Mouse (Mus musculus) ES-E14 (cell line): ENCODE measurements at regions not wholly inside any gene's neighbourhood (a gene's known extent, or its start where the extent isn't known, plus 50 kb on each side); places are given as distances from the start of the nearest gene placed in this dataset.

ENCODE experiments used
- DNase-seq: peaks from one replicate; pipeline ENCODE4 v3.0.0-alpha.2; 2013; ENCODE audit warnings: low read depth, low spot score
- H3K27ac ChIP-seq: 2 replicates; pipeline ENCODE4 v1.5.1; 2012; ENCODE audit warnings: low read depth, mild to moderate bottlenecking, low read length, moderate library complexity, mixed read lengths; ENCODE audit not compliant: poor library complexity, insufficient read depth, severe bottlenecking
- H3K36me3 ChIP-seq: 2 replicates; pipeline ENCODE4 v1.6.1; 2012; ENCODE audit warnings: mild to moderate bottlenecking, low read length, moderate library complexity, mixed read lengths; ENCODE audit not compliant: control insufficient read depth, poor library complexity, insufficient read depth, severe bottlenecking
- H3K4me1 ChIP-seq, 2 experiments: fragments of 150-350 bp in 1 of 2; sonication (generic) in 1 of 2; 2 replicates each; pipeline ENCODE4 v1.6.1; 2012; ENCODE audit warnings: low read length in 2 of 2, mild to moderate bottlenecking in 1 of 2, mixed read lengths in 1 of 2; ENCODE audit not compliant: control insufficient read depth in 2 of 2, insufficient read depth in 2 of 2, poor library complexity in 1 of 2
- H3K4me3 ChIP-seq, 2 experiments: fragments of 150-350 bp in 1 of 2; sonication (generic) in 1 of 2; 2 replicates each; pipeline ENCODE4 v1.5.1; 2012; ENCODE audit warnings: low read length in 2 of 2, low read depth in 1 of 2, mild to moderate bottlenecking in 1 of 2, mixed read lengths in 1 of 2; ENCODE audit not compliant: insufficient read depth in 1 of 2, poor library complexity in 1 of 2, severe bottlenecking in 1 of 2
- H3K9ac ChIP-seq: 2 replicates; pipeline ENCODE4 v1.6.1; 2012; ENCODE audit warnings: low read depth, mild to moderate bottlenecking, low read length, mixed read lengths; ENCODE audit not compliant: poor library complexity, insufficient read depth, severe bottlenecking
- H3K9me3 ChIP-seq: fragments of 150-350 bp; sonication (generic); 2 replicates; pipeline ENCODE4 v1.6.1; 2012; ENCODE audit warnings: low read depth, mild to moderate bottlenecking, low read length; ENCODE audit not compliant: control insufficient read depth, insufficient read depth
- CHD2 ChIP-seq: IDR thresholded peaks from 2 replicates; pipeline ENCODE4 v1.6.1; 2014; ENCODE audit warnings: mild to moderate bottlenecking, low read depth, low read length, inconsistent platforms
- HCFC1 ChIP-seq: IDR thresholded peaks from 2 replicates; pipeline ENCODE4 v1.6.1; 2012; ENCODE audit warnings: low read length, inconsistent platforms, borderline replicate concordance; ENCODE audit not compliant: insufficient read depth
- MAFK ChIP-seq: IDR thresholded peaks from 2 replicates; pipeline ENCODE4 v1.6.1; 2014; ENCODE audit warnings: mild to moderate bottlenecking, low read depth, low read length, inconsistent platforms; ENCODE audit not compliant: insufficient read depth
- ZC3H11A ChIP-seq: IDR thresholded peaks from 2 replicates; pipeline ENCODE4 v1.6.1; 2012; ENCODE audit warnings: low read depth, mild to moderate bottlenecking, inconsistent platforms, low read length, borderline replicate concordance
- ZNF384 ChIP-seq: IDR thresholded peaks from 2 replicates; pipeline ENCODE4 v1.6.1; 2012; ENCODE audit warnings: low read depth, low read length, inconsistent platforms
- in situ Hi-C, 2 experiments: fragments of 600-800 bp; cut with MboI; formaldehyde crosslinking; loops; one replicate each; pipeline ENCODE4 v1.15.1; 2025; ENCODE audit warnings: low sequenced_read_pairs in 2 of 2, inconsistent platforms in 1 of 2; ENCODE audit not compliant: unreplicated experiment in 2 of 2

DNA sequence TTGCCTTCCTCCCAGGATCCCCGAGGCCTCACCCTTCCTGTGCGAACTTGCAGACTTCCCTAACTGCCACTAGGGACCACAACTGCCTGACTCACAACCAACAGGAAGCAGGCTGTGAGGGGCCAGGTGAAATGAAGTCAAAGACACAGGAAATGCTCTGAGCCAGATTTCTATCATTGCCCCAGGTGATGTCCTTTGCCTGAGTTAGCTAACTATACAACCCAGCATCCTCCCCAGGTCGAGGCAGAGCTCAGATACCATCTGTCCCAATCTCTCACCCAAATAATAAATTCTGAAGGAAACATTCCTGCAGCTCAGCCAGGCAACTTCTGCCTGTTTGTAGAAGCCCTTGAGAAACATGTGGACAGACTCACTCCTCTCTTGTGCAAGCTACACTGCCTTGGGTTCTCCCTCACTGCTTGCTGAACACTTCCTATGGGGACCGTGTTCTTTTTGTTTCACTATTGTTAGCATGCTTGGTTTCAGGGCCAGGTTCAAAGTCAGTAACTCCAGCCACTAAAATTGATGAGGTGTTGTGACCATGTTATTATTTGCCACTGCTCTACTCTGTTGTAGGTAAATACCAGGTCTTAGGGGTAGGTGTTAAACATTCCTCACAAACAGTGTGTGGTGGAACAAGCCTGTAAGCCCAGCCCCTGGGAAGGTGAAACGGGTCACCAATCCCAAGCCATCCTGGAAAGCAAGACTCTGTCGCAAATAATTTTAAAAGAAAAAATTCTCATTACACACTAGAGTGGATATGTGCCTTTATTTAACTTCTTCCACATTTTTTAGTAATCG, 172.1 kb downstream of the Kctd12 start:
- in situ Hi-C loops: no loop called here
- no peaks in the 10 kb centered on the region for H3K4me1 ChIP-seq
- H3K9ac ChIP-seq: no peak overlapping the region
- no peak overlapping the region for H3K27ac ChIP-seq
- H3K9me3 ChIP-seq: no peaks in the 10 kb centered on the region
- H3K36me3 ChIP-seq: no peaks in the 10 kb centered on the region
- no peak for TF ChIP-seq ZC3H11A
- no peak for TF ChIP-seq HCFC1
- no peak for TF ChIP-seq CHD2
- no peak for TF ChIP-seq MAFK
- no peak for DNase-seq
- H3K4me3 ChIP-seq: no peak overlapping the region

DNA sequence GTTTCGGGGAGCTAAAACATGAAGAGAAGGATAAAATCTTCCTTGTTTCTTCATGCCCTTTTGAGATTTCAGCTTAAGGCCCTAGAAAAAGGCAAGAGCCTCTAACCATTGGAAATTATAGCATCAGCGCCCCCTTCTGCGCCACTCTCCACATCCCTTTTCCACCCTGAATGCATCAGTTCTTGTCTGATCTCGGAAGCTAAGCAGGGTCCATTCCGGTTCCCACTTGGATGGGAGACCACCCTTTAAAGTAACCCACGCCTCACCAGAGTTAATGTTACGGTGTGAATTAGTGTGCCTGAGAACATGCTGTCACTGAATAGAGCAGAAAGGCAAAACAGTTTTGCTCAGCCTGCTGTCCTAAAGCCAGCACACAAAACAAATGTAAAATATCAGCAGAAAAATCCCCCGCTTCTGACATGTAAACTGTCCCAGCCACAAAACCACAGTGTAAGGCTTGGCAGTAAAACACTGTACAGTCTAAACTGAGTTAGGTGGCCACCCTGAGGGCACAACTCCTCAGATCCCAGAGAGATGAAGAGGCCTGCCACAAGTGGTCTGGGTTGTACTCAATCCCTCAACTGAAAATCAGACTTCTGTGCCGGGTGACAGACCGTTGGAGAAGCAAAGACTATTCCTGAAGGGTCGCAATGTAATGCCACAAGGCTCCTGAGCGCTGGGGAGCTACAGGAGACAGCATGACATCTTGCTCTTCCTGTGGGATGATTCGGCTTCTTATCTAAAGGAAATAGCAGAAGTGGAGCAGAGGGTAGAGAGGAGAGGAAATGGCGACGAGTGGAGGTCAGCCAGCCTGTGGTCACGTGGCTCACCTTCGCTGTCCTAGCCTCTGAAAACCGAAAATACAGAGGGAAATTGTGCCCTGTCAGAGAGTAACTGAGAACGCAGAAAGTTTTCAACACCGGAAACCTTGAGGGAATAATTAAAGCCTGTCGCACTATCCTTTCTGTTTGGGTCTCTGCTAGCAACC, 176.2 kb downstream of the Kctd12 start:
- in situ Hi-C loops: no loop called here
- TF ChIP-seq ZC3H11A: no peak
- TF ChIP-seq HCFC1: no peak
- TF ChIP-seq CHD2: no peak
- no peak for TF ChIP-seq MAFK
- no peak for TF ChIP-seq ZNF384

DNA sequence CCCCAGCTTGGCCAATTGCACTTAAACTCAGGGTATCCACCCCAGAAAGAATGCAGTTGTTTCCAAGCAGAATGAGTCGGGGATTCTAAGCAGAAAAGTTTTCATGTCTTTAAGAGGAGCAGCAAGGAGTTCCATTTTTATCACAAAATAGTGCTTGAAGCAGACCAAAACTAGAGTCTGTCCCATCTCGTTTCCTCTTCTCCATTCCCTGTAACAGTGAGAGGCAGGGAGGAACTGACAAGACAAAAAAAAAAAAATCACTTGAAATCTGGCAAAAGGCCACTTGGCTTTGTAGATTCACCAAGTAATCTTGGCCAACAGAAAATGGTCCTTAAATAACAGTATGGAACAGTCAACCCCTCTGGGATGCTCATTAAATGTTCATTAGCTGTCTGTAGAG, 186.8 kb downstream of the Kctd12 start:
- no peak for DNase-seq
- in situ Hi-C loops: no loop called here

More for the DNA sequence above, 176.2 kb downstream of the Kctd12 start:
- Histone ChIP-seq H3K36me3 (no peaks in the 10 kb centered on the region), H3K27ac (no peak overlapping the region), H3K9ac (no peak overlapping the region), H3K9me3 (no peaks in the 10 kb centered on the region), H3K4me3 (no peak overlapping the region), H3K4me1 (no peaks in the 10 kb centered on the region)
- peak; percentile 16 for DNase-seq

DNA sequence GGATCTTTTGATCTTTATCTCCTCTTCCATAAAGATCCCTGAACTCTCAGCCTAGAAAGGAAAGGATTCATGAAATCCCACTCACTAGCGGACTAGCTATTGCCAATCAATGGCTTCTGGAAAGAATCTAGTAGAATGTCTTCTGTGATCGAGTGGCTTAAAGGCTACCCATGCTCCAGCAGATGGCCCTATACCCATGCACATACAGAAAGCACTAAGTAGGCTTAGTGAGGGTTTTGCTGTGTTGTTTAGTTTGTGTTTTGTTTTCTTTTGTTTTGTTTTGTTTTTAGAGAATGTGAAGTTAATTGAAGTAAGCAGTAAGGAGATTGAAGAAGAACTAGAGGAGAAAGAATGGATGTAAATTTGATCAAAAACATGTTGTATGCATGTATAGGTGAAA, 187.5 kb downstream of the Kctd12 start:
- TF ChIP-seq HCFC1 (no peak), CHD2 (no peak), ZNF384 (no peak), MAFK (no peak), ZC3H11A (no peak)
- Histone ChIP-seq H3K9me3 (no peaks in the 10 kb centered on the region), H3K4me1 (no peaks in the 10 kb centered on the region)

More for the DNA sequence above, 186.8 kb downstream of the Kctd12 start:
- H3K4me1 ChIP-seq: no peaks in the 10 kb centered on the region
- H3K9ac ChIP-seq: no peak overlapping the region
- no peaks in the 10 kb centered on the region for H3K9me3 ChIP-seq
- H3K27ac ChIP-seq: no peak overlapping the region
- TF ChIP-seq ZNF384 (no peak), MAFK (no peak), ZC3H11A (no peak), HCFC1 (no peak), CHD2 (no peak)
- H3K4me3 ChIP-seq: no peak overlapping the region
- H3K36me3 ChIP-seq: no peaks in the 10 kb centered on the region

More for the DNA sequence above, 187.5 kb downstream of the Kctd12 start:
- DNase-seq: no peak
- in situ Hi-C loops: no loop called here
- Histone ChIP-seq H3K4me3 (no peak overlapping the region), H3K36me3 (no peaks in the 10 kb centered on the region), H3K9ac (no peak overlapping the region), H3K27ac (no peak overlapping the region)
